Mouse (Mus musculus) lung, adult 2 months (tissue): ENCODE results near the gene Carmil1.

ENCODE experiments used
- CTCF ChIP-seq: fragments of 200-500 bp; IDR thresholded peaks from 2 replicates; pipeline ENCODE4 v1.5.1; 2011; ENCODE audit warnings: mild to moderate bottlenecking, low read length, control low read depth; ENCODE audit not compliant: insufficient read depth
- POLR2A ChIP-seq: fragments of 200-500 bp; IDR thresholded peaks from 2 replicates; pipeline ENCODE4 v1.6.1; 2011; ENCODE audit warnings: low read depth, mild to moderate bottlenecking, control low read depth, low read length, borderline replicate concordance; ENCODE audit errors: extremely low read depth

DNA sequence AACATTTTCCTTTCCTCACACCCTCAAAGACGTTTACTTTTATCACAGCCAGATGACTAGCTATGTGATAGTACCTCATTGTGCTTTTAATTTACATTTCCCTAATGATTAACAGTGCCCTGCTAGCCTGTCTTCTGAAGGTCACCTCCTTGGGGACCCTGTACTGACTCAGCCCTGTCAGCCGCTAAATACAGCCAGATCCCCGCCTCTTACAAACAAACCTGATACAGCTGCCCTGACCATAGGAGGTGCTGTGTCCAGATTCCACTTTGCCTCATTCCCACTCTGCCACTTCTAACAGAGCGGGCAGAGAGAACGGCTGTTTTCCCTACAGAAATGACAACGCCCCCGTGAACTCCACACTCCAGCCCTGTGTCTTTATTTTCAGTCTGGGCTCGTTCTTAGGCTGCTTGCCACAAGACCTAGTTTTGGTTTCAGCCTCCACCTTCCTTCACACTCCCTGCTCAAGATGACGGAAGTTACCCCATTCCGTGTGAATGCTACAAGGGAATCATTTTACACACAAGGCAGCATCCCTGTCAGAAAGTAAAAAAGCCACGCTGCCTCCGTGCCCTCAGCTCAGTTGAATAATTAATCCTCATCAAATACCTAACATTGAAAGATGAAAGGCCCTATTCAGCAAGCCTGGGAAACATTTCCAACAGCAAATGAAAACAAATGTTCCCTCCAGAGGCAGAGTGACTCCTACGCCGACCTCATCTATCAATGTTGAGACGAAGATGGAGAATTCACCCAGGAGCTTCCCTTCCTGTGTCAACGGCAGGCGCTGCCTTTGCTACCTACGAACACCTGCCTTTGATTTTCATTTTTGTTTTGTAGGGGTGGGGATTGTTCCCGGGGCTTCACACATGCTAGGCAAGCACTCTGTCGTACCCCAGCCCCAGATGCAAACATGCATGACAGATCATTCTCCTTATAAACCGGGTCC lies 145.0 kb downstream of the Carmil1 start:
- TF ChIP-seq POLR2A: no peak
- no peak for TF ChIP-seq CTCF
